Mouse (Mus musculus): ENCODE measurements around the gene Pgap3.
"Not testable (repeated sequence)": the region's sequence is repeated elsewhere in the genome, so short reads cannot be mapped to it uniquely, and the experiment has no call there.

Pgap3 gene

DNA sequence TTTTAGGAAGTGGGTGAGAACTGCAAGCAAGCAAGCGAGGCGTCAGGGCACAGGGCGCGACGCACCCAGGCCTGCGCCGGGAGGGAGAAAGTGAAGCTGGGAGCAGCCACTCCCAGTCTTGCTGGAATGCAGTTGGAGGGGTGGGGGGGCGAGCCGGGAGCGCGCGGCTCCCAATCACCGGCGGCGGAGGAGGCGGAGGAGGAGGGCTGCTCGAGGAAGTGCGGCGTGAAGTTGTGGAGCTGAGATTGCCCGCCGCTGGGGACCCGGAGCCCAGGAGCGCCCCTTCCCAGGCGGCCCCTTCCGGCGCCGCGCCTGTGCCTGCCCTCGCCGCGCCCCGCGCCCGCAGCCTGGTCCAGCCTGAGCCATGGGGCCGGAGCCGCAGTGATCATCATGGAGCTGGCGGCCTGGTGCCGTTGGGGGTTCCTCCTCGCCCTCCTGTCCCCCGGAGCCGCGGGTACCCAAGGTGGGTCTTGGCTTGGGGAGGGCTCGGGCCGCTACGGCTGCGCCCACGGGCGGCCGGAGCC is 12.0 kb upstream of the Pgap3 start, which contains the start of gene Erbb2:
Erbb2 (plus strand) TSS at position 198 of the 524 bp plus-strand sequence.
- in situ Hi-C loops (cut with MboI), result no loop called here

DNA sequence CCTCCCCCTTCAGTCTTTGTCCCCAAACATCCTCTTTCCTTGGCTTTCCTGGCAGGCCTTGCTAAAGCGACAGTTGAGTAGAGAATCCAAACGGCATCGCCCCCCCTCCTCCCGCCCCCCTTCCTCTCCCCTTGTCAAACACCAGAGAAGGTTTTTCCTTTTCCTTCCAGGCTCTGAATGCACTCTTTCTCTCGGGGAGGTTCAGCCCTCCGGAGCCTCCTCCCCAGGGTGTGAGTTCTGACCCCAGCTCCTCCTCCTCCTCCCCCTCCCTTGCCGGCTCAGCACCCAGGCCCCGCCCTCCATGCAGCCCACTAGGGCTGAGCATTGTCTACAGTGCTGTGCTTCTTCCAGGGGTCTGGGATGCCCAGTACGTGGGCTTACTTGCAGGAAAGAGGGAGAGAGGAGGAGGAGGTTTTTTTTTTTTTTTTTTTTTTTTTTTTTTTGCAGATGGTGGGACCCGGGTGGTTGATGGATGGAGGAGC is 9.1 kb upstream of the Pgap3 start:
- in situ Hi-C loops (cut with MboI), result no loop called here

GRCm38 (mm10) chr11:98408872-98409271 is 8.6 kb upstream of the Pgap3 start:
- in situ Hi-C loops (cut with MboI), result no loop called here

- in situ Hi-C loops (cut with MboI), result no loop called here
Measured at GRCm38 (mm10) chr11:98406621-98407020, 6.3 kb upstream of the Pgap3 start.

DNA sequence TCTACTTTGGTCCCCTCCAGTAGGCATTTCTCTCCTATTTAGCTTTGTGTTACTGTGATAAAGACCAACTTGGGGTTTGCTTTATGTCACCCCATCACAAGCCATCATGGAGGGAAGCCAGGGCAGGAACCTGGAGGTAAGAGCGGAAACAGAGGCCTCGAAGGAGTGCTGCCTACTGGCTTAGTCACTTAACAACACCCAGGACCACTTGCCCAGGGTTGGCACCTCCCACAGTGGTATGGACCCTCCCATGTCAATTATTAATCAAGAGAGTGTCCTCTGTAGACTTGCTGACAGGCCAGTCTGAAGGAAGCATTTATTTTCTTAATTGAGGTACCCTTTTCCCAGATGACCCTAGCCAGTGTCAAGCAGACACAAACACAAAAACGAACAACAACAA is 526 bp upstream of the Pgap3 start:
- in situ Hi-C loops (cut with MboI), result no loop called here

GRCm38 (mm10) chr11:98397946-98398345 is 2.3 kb downstream of the Pgap3 start:
- in situ Hi-C loops (cut with MboI), result no loop called here

GRCm38 (mm10) chr11:98395041-98395440 is 5.2 kb downstream of the Pgap3 start:
- in situ Hi-C loops (cut with MboI), result no loop called here

DNA sequence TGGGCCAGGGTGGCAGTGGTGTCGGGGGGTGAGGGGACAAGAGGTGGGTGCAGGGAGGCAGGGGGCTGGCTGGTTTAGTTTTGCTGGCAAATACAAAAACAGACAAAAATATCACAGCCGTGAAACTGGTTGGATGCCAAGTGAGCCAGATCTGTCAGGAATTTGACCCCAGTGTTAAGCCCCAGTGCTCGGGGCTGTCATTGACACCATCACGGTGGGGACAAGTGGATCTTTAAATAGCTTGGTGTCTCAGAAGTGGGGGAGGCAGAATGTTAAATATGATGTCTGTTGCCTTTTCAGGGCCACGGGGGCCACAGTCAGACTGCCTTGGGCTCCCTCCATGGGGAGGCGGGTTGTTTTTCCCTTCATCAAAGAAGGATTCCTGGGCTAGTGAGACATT is 6.0 kb downstream of the Pgap3 start:
- in situ Hi-C loops (cut with MboI), result no loop called here

DNA sequence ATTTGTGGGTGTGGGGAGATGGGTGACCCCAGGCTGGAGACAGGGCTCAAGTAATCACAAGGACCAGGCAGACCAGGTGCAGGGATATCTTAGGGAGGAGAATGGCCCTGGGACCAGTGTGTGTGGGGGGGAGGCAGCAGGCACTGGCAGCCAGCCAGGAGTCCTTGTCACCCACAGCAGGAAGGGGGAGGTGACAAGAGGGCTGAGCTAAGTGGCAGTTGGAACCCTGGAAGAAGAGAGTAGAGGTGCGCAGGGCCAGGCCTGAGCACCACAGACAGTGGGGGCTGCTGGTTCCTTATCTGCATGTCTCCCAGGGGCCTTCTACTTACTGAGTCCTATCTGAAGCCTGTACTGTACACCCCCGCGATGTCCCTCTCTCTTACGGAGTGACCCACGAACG is 7.0 kb downstream of the Pgap3 start:
- in situ Hi-C loops (cut with MboI), result no loop called here

GRCm38 (mm10) chr11:98392645-98393044 is 7.6 kb downstream of the Pgap3 start:
- in situ Hi-C loops (cut with MboI), result no loop called here

GRCm38 (mm10) chr11:98392034-98392433 is 8.3 kb downstream of the Pgap3 start:
- in situ Hi-C loops (cut with MboI), result no loop called here

- in situ Hi-C loops (cut with MboI), result no loop called here
Measured at GRCm38 (mm10) chr11:98390141-98390540, 10.1 kb downstream of the Pgap3 start.

DNA sequence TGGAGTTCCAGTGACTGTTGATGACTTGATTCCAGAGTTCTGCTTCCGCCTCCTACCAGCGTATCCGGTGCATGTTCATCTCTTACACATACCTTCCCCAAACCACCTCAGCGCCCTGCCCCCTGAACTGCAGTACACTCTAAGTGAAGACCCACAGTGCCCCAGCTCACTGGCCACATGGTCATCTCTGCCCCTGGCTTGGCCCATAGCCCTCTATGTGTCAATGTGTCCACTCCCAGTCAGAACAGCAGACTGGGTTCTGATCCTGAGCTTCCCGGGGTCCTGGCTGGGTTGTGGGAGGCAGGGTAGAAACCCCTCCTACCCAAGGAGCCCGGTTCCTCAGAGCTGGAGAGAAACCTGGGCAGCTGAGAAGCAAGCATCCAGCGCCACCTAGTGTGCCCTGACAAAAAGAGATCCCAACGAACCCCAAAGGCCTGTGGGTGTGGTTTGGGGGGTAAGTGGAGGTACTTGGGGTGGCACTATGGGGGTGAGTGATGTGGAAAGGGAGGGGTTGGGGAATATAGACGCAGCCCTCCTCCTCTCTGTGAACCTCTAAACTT is 11.0 kb downstream of the Pgap3 start:
- in situ Hi-C loops (cut with MboI), result no loop called here

GRCm38 (mm10) chr11:98388282-98388681 is 12.0 kb downstream of the Pgap3 start:
- in situ Hi-C loops (cut with MboI), result no loop called here

- in situ Hi-C loops (cut with MboI), result no loop called here
Measured at GRCm38 (mm10) chr11:98387056-98387577, 13.2 kb downstream of the Pgap3 start.

DNA sequence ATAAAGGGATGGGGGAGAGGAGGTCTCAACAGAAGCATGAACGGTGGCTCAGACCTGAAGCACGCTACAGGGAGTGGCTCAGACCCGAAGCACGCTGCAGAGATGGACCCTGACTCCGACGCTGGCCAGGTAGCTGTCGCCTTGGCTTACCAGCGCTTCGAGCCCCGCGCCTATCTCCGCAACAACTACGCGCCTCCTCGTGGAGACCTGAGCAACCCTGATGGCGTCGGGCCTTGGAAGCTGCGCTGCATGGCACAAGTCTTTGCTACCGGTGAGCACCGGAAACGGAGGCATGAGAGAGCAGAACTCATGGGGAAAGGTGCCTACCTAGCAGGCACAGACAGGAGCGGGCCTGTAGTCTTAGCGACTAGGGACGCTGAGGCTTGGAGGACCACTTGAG is 13.7 kb downstream of the Pgap3 start:
- in situ Hi-C loops (cut with MboI), result no loop called here

- in situ Hi-C loops (cut with MboI), result no loop called here
Measured at GRCm38 (mm10) chr11:98385638-98386585, 14.4 kb downstream of the Pgap3 start, which contains the start of gene Pnmt. Gene Pnmt, plus strand, starts transcription at chr11:98386450.

DNA sequence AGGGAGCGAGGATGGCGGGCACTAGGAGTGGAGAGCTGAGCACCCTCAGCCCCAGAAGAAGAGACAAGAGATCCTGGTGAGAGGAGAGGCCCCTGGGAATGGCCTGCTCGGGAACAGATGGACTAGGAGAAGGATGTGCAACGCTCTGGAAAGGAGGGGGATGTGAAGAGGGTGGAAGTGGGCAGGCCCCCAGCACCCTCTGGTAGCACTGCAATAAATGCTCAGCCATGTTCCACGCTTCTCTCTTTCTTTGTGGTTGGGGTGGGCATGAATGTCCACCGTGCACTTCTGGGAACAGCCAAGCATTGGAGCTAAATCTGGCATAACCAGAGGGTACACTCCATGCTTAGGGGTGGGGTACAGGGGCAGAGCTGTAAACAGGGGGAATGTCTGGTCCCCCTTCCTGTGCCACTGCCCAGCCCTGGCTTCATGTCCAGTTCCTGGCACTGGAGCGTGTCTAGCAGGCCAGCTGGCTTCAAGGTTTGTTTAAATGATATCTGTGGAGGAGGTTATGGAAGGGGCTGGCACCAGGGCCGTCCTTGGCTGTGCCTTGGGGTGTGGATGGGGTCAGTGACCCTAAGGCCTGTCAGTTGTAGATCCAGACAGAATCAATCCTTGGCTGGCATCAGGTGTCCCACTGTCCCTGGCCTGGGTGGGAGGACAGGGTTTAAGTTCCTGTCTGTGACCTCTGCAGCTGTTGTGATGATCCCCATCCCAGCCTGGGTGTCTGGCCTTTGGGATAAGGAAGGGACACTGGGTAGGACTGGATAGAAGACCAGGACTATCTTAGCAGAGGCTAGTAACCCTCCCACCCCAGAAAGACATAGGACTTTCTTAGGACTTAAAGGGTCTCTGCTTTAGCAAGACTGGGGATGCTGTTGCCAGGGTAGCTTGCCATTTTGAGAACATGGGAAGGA is 15.3 kb downstream of the Pgap3 start:
- in situ Hi-C loops (cut with MboI), result no loop called here

- in situ Hi-C loops (cut with MboI), result no loop called here
Measured at GRCm38 (mm10) chr11:98384216-98384615, 16.1 kb downstream of the Pgap3 start.

DNA sequence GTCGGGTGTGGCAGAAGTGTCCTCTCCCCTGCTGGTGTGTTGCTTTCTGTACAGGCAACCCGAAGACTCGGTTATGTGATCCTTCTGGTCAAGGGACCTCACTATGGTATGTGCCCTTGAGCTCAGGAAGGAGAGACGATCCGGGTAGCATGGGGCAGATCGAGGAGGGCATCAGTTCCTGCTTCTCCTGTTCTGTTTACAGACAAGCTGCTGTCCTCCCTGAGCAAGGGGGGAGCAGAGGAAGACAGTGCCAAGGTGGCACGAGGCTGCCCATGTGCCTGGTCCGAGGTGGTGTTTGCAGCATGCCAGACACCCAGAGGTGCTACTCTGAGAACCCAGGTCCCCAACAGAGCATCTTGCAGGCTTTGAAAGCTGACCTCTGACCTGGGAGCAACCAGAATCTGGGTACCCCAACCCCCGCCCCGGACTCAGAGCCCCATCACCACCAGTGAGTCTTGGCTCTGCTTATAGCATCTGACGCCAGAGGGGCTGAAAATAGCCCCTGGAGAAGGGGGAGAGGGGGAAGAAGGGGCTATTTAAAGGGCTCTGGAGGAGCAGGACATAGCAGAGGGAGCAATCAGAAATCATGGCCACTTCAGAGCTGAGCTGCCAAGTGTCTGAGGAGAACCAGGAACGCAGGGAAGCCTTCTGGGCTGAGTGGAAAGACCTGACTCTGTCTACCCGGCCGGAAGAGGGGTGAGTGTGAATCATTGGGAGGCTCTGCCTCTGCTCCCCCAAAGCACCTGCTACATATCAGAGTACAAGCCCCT is 16.8 kb downstream of the Pgap3 start, which contains the start of gene Tcap:
Tcap (plus strand) TSS at position 551 of the 770 bp plus-strand sequence.
- in situ Hi-C loops (cut with MboI), result no loop called here

DNA sequence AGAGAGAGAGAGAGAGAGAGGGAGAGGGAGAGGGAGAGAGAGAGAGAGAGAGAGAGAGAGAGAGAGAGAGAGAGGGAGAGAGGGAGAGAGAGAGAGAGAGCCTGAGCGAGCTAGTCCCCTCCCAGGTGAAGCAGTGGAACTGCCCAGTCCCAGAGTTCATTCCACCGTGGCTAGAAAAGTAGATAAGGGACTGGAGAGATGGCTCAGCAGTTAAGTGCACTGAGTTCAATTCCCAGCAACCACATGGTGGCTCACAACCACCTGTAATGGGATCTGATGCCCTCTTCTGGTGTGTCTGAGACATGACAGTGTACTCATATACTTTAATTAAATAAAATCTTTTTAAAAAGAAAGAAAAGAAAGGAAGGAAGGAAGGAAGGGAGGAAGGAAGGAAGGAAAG is 17.9 kb downstream of the Pgap3 start:
- in situ Hi-C loops (cut with MboI), result not testable (repeated sequence)

All from mature B cell (primary cell).